Mouse (Mus musculus) erythroblast, embryonic 14.5 days (primary cell): ENCODE data around the gene Tcaf2. TPM values are rescaled to one million over a fixed set of nuclear protein-coding genes. Genes with fewer than 3 reads are reported as not detected.

ENCODE experiments used
- H3K27me3 ChIP-seq: 2 replicates; pipeline ENCODE4 v1.6.1; 2012; ENCODE audit warnings: inconsistent platforms; ENCODE audit not compliant: control insufficient read depth
- H3K36me3 ChIP-seq: 2 replicates; pipeline ENCODE4 v1.6.1; 2012; ENCODE audit warnings: mild to moderate bottlenecking, inconsistent platforms; ENCODE audit not compliant: control insufficient read depth
- H3K4me1 ChIP-seq: 2 replicates; pipeline ENCODE4 v1.6.1; 2012; ENCODE audit warnings: inconsistent platforms; ENCODE audit not compliant: control insufficient read depth
- H3K4me3 ChIP-seq: replicated peaks from 2 replicates; pipeline ENCODE3; 2012; ENCODE audit warnings: moderate library complexity, mild to moderate bottlenecking, inconsistent platforms
- H3K9me3 ChIP-seq: 2 replicates; pipeline ENCODE4 v1.6.1; 2012; ENCODE audit warnings: low read length, inconsistent platforms, mixed read lengths; ENCODE audit not compliant: control insufficient read depth
- GATA1 ChIP-seq: IDR thresholded peaks from 2 replicates; pipeline ENCODE4 v1.6.1; 2012; ENCODE audit warnings: low read length, inconsistent platforms, mixed read lengths
- TAL1 ChIP-seq: IDR thresholded peaks from 3 replicates; pipeline ENCODE4 v1.6.1; 2012; ENCODE audit warnings: low read length, inconsistent platforms, mixed read lengths
- polyA plus RNA-seq: library from polyadenylated mRNA; stranded (reverse); fragments of >175 nt; gene quantifications from 2 replicates; pipeline ENCODE4 v1.2.3, GENCODE M21; 2012

The Tcaf2 gene
- polyA plus RNA-seq, 1 experiment, result not detected

DNA sequence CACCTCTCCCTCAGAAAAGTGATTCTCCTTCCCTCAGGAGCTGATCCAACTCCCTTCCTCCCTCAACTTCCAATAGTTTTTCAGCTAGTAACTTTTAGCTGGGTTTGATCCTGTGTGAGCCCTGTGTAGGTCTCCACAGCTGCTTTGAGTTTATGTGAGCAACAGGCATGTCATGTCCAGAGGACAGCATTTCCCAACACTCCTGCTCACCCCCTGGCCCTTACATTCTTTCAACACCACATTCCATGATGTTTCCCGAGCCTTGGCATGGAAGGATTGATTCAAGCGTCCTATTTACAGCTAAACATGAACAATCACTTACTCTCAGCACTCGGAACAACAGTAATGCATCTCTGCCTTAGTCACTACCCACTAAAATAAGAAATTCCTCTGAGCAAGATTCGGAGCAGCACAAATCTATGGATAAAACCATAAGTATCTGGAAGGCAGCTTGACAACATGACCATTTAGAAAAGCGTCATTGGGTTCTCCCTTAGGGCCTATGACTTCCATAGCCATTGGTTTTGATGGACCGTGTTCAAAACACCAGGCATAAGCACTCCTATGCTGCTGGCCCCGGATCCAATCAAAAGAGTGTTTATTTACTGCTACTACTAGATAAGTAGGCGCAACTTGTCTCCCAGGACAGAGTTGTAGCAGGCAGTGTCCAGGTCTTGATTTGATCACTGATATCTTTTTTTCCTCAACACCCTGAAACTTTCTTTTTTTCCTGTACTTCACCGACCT, 62.1 kb downstream of the Tcaf2 start:
- Histone ChIP-seq H3K4me3 (no peak overlapping the region), H3K27me3 (no peaks in the 10 kb centered on the region), H3K9me3 (no peaks in the 10 kb centered on the region), H3K4me1 (no peaks in the 10 kb centered on the region; the same call in 1 of the 2 replicates), H3K36me3 (no peaks in the 10 kb centered on the region)
- TF ChIP-seq GATA1, result no peak
- no peak for TF ChIP-seq TAL1

- H3K4me3 ChIP-seq, result no peak overlapping the region
- no peaks in the 10 kb centered on the region for H3K36me3 ChIP-seq
- H3K9me3 ChIP-seq, result no peaks in the 10 kb centered on the region
- H3K4me1 ChIP-seq, result peaks cover 8% of the 10 kb centered on the region
- no peaks in the 10 kb centered on the region for H3K27me3 ChIP-seq
- TF ChIP-seq GATA1 (no peak), TAL1 (no peak)
Measured at GRCm38 (mm10) chr6:42578678-42579077, 66.4 kb downstream of the Tcaf2 start.

DNA sequence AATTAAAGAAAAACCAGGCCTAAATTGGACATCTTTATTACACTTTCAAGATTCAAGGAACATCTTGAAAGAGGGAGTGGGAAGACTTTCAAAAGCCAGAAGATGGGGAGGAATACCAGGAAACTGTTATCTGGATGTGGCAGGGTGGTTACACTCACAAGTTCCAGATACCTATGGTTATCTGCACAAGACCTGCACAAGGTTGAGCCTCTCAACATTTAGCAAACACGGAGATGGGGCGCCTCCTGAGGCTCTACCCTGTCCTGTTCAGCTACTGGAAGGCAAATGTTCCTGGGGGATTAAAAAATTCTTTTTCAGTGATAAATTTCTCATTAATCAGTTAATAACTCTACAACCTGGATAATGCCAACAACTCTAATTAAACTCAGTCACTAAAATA, 67.6 kb downstream of the Tcaf2 start:
- H3K36me3 ChIP-seq, result no peaks in the 10 kb centered on the region
- peaks cover 8% of the 10 kb centered on the region for H3K4me1 ChIP-seq
- H3K4me3 ChIP-seq, result no peak overlapping the region
- H3K27me3 ChIP-seq, result no peaks in the 10 kb centered on the region
- H3K9me3 ChIP-seq, result no peaks in the 10 kb centered on the region
- TF ChIP-seq TAL1, result no peak
- 0 out of 2 replicates have a peak, but pooled peaks have one; percentile 10 for TF ChIP-seq GATA1

Other genes starting within 250 kb of the Tcaf2 start
- not detected in 2 replicates for gene Tas2r143, start 245.0 kb downstream of the Tcaf2 start, polyA plus RNA-seq
- not detected in 2 replicates for gene Tas2r135, start 239.8 kb downstream of the Tcaf2 start, polyA plus RNA-seq
- not detected in 2 replicates for gene Tas2r126, start 210.7 kb downstream of the Tcaf2 start, polyA plus RNA-seq
- not detected in 2 replicates for gene Olfr458, start 180.1 kb downstream of the Tcaf2 start, polyA plus RNA-seq
- not detected in 2 replicates for gene Olfr457, start 168.9 kb downstream of the Tcaf2 start, polyA plus RNA-seq
- gene Olfr456, start 158.0 kb downstream of the Tcaf2 start, polyA plus RNA-seq, result not detected in 2 replicates
- not detected in 2 replicates for gene Olfr455, start 97.7 kb downstream of the Tcaf2 start, polyA plus RNA-seq
- not detected in 2 replicates for gene Tcaf3, start 47.6 kb downstream of the Tcaf2 start, polyA plus RNA-seq
- gene Tcaf1, start 64.8 kb upstream of the Tcaf2 start, polyA plus RNA-seq, result 0.01 TPM in 2 replicates
- not detected in 2 replicates for gene Olfr453, start 94.1 kb upstream of the Tcaf2 start, polyA plus RNA-seq
- not detected in 2 replicates for gene Olfr38, start 111.2 kb upstream of the Tcaf2 start, polyA plus RNA-seq
- not detected in 2 replicates for gene Olfr452, start 139.8 kb upstream of the Tcaf2 start, polyA plus RNA-seq
- 0.05 TPM in 1 of 2 replicates, not detected in the other for gene Olfr450, start 166.7 kb upstream of the Tcaf2 start, polyA plus RNA-seq
- not detected in 2 replicates for gene Olfr449, start 189.1 kb upstream of the Tcaf2 start, polyA plus RNA-seq
- not detected in 2 replicates for gene Olfr448, start 245.2 kb upstream of the Tcaf2 start, polyA plus RNA-seq